Mouse (Mus musculus): ENCODE measurements at regions not wholly inside any gene's neighbourhood (a gene's known extent, or its start where the extent isn't known, plus 50 kb on each side); places are given as distances from the start of the nearest gene placed in this dataset.

DNA sequence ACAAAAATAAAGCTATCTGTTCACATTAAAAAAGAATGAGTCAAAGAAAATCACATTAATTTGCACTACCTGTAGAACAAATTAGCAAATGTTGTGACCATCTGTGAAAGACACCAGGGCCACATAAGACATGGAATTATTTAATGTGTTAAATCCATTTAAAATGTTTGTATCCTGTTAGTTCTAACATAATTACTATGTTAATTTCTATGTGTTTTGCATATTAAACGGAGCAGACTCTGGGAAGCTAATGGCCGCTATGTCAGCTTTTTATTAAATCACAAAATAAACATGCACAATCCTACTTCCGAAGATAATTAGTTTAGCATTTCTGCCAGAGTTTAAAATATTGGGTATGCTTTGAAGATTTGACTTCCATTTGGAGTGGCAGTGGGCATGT lies 1194.8 kb downstream of the Cdh11 start:
- TF ChIP-seq CTCF (conservative IDR thresholded peaks at IDR 0.05; ENCODE audit: low read length) (no peak), POU5F1 (IDR thresholded peaks at IDR 0.05; ENCODE audit: borderline replicate concordance, low read length) (no peak)
